Mouse (Mus musculus): ENCODE measurements around the gene Psme1.

Gene Psme1

DNA sequence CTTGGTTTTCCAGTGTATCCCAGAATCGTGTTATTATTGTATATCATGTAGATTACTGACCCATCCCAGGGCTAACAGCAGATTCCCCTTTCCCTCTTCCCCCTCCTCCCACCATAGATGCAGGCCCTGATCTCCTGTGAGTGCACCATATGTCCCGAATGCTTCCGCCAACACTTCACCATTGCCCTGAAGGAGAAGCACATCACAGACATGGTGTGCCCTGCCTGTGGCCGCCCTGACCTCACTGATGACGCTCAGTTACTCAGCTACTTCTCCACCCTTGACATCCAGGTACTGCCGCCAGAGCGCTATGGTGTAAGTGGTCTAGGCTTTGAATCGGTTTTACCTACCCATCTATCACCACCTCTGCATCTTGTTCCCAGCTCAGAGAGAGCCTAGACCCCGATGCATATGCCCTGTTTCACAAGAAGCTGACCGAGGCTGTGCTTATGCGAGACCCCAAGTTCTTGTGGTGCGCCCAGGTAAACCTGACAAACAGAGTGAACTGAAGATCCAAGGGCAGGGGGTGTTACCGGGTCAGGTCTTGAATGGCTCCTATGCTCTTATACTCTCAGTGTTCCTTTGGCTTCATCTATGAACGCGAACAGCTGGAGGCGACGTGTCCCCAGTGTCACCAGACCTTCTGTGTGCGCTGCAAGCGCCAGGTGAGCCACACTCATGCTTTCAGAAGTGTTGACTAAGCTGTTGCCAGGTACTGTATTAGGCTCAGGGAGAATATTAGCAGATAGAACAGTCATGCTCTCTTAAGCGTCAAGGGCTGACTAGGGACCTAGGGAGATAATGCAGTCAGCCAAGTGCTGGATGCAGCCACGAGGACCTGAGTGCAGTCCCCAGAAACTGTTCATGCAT is 20.8 kb downstream of the Psme1 start:
- DNase-seq (ENCODE audit: low spot score in 2 of 2) = no peak

DNA sequence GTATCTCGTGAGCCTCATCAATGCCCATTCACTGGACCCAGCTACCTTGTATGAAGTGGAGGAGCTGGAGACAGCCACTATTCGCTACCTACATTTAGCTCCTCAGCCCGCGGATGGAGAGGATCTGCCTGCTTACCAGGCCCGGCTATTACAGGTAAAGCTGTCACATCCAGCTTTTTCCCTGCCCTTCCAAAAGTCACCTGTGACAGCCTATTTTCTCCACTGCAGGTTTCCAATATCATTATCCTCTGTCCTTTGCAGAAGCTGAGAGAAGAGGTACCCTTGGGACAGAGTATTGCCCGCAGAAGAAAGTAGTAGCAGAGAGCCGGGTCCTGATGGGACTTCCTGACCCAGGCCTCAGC is 25.3 kb downstream of the Psme1 start, which contains the start of gene Irf9:
Irf9 (plus strand) TSS at position 301 of the 362 bp plus-strand sequence.
- DNase-seq (ENCODE audit: low spot score in 2 of 2) = no peak

- DNase-seq (ENCODE audit: low spot score in 2 of 2) = peak; percentile 91 to 92
Observed at GRCm38 (mm10) chr14:55603633-55604576, 26.0 kb downstream of the Psme1 start.

DNA sequence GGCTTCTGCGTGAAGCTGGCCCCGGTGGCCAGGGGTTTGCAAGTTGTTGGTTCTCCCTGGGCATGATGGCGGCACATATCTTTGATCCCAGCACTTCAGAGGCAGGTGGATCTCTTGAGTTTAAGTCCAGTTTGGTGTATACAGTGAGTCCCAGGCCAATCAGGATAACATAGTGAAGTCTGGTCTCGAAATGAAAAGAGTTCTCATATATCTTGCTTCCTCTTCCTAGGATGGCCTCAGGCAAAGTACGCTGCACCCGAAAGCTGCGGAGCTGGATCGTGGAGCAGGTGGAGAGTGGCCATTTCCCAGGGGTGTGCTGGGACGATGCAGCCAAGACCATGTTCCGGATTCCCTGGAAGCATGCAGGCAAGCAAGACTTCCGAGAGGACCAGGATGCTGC is 26.9 kb downstream of the Psme1 start:
- DNase-seq (ENCODE audit: low spot score in 2 of 2) = no peak

DNA sequence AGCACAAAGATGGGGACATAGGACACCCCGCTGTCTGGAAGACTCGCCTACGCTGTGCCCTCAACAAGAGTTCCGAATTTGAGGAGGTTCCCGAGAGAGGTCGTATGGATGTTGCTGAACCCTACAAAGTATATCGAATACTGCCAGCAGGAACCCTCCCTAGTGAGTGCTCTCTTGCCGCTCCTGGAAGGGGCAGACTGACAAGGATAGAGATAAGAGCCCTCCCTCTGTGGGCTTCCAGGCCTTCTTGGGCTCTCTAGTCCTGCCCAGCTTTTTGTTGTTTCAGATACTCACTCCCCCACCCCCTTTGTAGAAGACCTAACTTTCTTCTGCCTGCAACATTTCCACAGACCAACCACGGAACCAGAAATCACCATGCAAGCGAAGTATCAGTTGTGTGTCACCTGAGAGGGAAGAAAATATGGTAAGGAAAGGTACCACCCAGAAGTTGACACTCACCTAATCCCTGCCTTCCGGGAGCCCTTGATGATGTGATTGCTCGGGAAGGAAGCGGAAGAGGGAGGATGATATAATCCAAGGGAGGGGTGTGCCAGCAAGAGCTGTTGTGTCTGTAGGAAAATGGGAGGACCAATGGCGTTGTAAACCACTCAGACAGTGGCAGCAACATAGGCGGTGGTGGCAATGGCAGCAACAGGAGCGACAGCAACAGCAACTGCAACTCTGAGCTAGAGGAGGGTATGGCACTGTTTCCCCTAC is 28.0 kb downstream of the Psme1 start:
- no peak for DNase-seq (ENCODE audit: low spot score in 2 of 2)

- no peak for DNase-seq (ENCODE audit: low spot score in 2 of 2)
Observed at GRCm38 (mm10) chr14:55608339-55608738, 30.4 kb downstream of the Psme1 start.

DNA sequence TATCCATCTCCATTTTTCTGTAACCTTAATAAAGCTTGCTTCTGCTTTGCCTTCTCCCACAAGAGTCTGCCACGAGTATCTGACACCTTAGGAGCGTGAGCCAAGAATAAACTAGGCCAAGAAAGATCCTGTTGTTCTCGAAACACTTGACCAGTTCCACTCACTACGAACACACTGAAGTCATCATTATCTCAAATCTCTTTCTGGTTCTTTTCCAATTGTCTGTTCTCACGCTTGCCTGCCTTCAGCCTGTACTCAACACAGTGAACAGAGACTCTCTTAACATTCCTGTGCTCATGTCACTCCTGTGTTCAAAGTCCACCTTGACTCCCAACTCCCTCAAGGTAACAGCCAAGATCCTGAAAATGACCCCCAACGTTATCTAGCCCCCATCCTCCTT is 35.4 kb downstream of the Psme1 start:
- no peak for DNase-seq (ENCODE audit: low spot score in 2 of 2)

GRCm38 (mm10) chr14:55614565-55615178 is 36.7 kb downstream of the Psme1 start:
- DNase-seq (ENCODE audit: low spot score in 2 of 2) = no peak

DNA sequence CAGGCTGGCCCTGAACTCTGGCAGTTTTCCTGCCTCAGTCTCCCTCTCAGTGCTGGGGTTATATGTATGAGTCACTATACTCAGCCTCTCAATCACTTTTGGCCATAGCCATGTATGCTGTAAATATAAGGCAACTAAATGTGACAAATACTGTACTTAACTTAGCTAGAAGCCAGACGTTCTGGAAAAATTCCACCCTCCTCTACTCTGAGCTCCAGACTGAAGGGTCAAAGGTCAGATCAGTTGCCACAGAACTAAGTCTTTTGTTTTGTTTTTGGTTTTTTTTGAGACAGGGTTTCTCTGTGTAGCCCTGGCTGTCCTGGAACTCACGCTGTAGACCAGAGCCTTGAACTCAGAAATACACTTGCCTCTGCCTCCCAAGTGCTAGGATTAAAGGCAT is 38.0 kb downstream of the Psme1 start:
- DNase-seq (ENCODE audit: low spot score in 2 of 2) = no peak

DNA sequence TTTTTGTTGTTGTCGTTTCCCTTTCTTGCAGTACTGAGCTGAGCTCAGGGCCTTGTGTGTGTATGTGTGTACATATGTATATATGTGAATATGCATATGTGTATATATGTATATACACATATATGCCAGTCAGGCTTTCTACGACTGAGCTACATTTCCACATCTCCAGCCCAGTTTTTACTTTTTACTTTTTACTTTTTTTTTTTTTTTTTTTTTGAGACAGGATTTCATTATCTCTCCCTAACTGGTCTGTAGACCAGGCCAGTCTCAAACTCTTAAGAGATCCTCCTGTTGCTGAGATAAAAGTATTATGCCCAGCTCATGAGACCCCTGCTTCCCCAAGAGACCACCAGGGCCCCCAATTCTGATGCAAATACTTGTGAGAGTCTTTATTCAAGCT is 38.9 kb downstream of the Psme1 start:
- DNase-seq (ENCODE audit: low spot score in 2 of 2) = no peak

- DNase-seq (ENCODE audit: low spot score in 2 of 2) = no peak
Observed at GRCm38 (mm10) chr14:55617822-55618221, 39.9 kb downstream of the Psme1 start, which contains the start of gene Rec8. TSS of gene Rec8 (plus strand) at chr14:55618037.

- no peak for DNase-seq (ENCODE audit: low spot score in 2 of 2)
Observed at GRCm38 (mm10) chr14:55618486-55619195, 40.7 kb downstream of the Psme1 start.

GRCm38 (mm10) chr14:55628077-55628827 is 50.3 kb downstream of the Psme1 start:
- no peak for DNase-seq (ENCODE audit: low spot score in 2 of 2)

- peak; percentile 51 to 72 for DNase-seq (ENCODE audit: low spot score in 2 of 2)
Observed at GRCm38 (mm10) chr14:55629312-55629711, 51.4 kb downstream of the Psme1 start.
